Mouse (Mus musculus): ENCODE measurements around the gene Atf6b.

Atf6b gene

DNA sequence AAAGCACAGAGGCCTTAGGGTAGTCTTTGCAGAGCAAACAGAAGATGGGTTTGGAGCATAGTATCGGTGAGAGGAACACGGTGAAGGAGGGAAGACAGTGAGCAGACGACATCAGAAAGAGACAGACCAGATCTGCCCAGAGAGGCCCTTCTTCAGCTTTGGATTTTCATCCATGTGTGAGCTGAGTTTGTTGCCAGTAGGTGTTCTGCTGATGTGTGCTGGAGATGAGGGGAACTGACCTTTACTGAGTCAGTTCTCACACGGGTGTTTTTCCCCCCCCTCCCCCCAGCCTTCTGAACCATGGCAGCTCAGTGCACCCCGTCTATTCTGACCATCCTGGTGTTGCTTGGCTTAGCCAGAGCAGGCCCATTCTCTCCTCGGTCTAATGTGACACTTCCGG, 23.3 kb downstream of the Atf6b start, which contains the start of gene Tnxb:
TSS of gene Tnxb (plus strand) at position 301 of the 400 bp plus-strand sequence.
- DNase-seq (ENCODE audit: low spot score in 2 of 2): no peak

DNA sequence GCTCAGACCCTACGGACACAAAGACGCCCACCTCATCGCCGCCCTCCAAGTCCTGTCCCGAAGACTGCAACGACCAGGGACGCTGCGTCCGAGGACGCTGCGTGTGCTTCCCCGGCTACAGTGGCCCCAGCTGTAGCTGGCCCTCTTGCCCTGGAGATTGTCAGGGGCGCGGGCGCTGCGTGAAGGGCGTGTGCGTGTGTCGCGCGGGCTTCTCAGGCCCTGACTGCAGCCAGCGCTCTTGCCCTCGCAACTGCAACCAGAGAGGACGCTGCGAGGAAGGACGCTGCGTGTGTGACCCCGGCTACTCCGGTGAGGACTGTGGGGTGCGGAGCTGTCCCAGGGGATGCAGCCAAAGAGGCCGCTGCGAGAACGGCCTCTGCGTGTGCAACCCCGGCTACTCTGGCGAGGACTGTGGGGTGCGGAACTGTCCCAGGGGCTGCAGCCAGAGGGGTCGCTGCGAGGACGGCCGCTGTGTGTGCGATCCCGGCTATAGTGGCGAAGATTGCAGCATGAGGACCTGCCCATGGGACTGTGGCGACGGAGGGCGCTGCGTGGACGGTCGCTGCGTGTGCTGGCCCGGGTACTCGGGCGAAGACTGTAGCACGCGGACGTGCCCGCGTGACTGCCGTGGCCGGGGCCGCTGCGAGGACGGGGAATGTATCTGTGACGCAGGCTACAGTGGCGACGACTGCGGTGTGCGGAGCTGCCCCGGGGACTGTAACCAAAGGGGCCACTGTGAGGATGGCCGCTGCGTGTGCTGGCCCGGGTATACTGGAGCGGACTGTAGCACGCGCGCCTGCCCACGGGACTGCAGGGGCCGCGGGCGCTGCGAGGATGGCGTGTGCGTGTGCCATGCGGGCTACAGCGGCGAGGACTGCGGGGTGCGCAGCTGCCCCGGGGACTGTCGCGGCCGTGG, 24.5 kb downstream of the Atf6b start:
- DNase-seq (ENCODE audit: low spot score in 2 of 2): no peak

DNA sequence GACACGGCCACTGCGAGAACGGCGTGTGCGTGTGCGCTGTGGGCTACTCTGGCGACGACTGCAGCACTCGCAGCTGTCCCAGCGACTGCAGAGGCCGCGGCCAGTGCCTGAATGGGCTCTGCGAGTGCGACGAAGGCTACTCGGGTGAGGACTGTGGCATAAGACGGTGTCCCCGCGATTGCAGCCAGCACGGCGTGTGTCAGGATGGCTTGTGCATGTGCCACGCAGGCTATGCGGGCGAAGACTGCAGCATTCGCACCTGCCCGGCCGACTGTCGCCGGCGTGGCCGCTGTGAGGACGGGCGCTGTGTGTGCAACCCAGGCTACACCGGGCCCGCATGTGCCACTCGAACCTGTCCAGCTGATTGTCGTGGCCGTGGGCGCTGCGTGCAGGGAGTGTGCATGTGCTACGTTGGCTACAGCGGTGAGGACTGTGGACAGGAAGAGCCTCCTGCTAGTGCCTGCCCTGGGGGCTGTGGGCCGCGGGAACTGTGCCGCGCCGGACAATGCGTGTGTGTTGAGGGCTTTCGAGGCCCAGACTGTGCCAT, 25.4 kb downstream of the Atf6b start:
- no peak for DNase-seq (ENCODE audit: low spot score in 2 of 2)

GRCm38 (mm10) chr17:34673139-34673538, 26.2 kb downstream of the Atf6b start:
- DNase-seq (ENCODE audit: low spot score in 2 of 2): no peak

- DNase-seq (ENCODE audit: low spot score in 2 of 2): no peak
Measured at GRCm38 (mm10) chr17:34674524-34675204, 27.7 kb downstream of the Atf6b start.

DNA sequence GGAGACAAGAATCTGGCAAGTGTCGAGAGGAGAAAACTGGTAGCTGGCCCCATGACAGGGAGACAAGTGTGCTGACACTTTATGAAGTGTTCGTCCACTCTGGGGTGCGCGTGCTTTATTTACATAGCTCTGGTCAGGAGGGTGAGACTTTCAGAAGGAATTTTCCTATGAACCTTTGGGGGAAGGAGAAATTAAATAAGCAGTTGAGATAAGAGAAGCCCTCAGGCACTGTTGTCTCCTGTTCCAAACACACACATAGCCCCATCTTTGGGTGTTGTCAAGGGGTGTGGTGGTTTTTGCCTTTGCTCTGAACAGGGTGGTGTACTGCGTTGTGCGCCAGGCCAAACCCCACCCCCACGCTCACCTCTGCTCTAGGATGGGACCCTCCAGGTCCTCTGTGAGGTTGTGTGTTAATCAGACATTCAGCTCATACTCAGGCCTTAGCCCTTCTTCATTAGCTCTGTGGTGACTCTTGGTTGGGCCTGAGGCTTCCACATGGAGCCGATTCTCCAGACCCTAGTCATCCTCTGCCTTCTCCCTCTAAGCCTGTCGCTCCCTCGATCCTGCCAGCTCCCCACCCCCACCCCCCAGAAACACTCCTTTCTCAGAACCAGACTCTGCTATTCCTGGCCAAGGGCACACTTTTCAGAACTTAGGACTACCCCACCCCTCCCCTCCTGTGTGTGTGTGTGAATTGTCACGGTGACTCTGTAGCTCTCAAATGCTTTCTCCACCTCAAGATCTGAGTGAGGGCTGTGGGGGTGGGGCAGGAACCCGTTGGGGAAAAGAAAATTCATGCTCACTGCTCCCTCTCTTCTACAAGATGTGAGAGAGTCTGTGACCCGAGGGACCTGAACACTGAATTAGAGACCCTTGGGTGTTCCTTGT, 28.5 kb downstream of the Atf6b start:
- DNase-seq (ENCODE audit: low spot score in 2 of 2): no peak

- no peak for DNase-seq (ENCODE audit: low spot score in 2 of 2)
Measured at GRCm38 (mm10) chr17:34676093-34676460, 29.1 kb downstream of the Atf6b start.

DNA sequence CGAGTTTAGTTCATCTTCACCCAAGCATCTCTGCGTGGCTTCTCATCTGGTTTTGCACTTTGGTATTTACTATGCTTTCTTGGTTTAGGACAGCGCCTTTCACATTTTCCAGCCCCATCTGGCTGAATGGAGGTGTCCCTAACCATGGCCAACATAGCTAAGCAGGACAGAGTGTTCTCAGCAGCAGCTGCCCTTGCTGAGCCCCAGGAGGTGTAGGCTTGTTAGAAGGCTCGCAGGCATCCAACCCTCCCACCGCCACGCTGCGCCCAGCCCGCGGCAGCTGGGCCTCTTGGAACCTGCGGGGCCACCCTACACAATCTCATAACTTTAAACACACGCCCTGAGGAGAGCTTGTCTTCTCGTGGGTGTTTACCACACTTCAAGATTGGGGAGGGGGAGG, 29.7 kb downstream of the Atf6b start:
- DNase-seq (ENCODE audit: low spot score in 2 of 2): no peak

GRCm38 (mm10) chr17:34680191-34680590, 33.2 kb downstream of the Atf6b start:
- DNase-seq (ENCODE audit: low spot score in 2 of 2): no peak

DNA sequence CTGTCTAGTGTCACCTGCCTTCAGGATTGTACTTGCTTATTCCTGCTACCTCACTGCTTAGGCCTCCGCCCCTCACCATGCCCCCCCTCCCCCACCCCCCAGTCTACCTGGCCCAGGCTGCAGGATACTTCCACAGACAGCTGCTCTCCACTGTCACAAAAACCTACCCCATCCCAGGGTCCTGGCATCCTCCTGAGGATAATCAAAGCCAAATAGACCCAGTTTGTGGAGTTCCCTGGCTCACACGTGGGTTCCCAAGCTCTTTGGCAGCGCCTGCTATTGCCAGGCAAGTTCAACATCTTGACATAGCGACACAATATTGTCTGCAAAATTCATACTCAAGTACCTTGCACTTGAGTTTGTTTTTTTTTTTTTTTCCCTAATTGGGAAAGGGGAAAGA, 33.7 kb downstream of the Atf6b start:
- no peak for DNase-seq (ENCODE audit: low spot score in 2 of 2)

DNA sequence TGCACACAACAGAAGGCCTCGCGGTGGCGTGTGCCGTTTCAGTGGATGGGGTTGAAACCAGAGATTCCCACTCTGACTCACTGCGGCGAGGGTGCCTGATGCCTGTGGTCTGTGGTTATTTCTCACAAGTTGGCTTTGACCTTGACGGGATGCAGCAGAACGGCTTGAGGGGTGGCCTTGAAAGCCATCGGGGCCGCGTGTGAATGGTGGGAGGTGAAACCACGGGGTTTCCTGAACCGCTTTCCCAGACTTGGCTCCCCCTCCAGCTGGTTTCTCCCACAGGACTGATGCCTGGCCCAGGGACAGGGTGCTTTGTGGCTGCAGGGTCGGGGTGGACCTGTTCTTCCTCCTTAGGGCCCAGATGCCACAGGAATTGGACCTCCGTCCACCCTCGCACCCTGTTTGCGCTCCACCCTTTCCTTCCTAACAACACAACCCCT, 34.2 kb downstream of the Atf6b start:
- DNase-seq (ENCODE audit: low spot score in 2 of 2): no peak

- DNase-seq (ENCODE audit: low spot score in 2 of 2): no peak
Measured at GRCm38 (mm10) chr17:34681881-34682536, 35.1 kb downstream of the Atf6b start.

- DNase-seq (ENCODE audit: low spot score in 2 of 2): no peak
Measured at GRCm38 (mm10) chr17:34683179-34683578, 36.2 kb downstream of the Atf6b start.

- no peak for DNase-seq (ENCODE audit: low spot score in 2 of 2)
Measured at GRCm38 (mm10) chr17:34683686-34684220, 36.8 kb downstream of the Atf6b start.

DNA sequence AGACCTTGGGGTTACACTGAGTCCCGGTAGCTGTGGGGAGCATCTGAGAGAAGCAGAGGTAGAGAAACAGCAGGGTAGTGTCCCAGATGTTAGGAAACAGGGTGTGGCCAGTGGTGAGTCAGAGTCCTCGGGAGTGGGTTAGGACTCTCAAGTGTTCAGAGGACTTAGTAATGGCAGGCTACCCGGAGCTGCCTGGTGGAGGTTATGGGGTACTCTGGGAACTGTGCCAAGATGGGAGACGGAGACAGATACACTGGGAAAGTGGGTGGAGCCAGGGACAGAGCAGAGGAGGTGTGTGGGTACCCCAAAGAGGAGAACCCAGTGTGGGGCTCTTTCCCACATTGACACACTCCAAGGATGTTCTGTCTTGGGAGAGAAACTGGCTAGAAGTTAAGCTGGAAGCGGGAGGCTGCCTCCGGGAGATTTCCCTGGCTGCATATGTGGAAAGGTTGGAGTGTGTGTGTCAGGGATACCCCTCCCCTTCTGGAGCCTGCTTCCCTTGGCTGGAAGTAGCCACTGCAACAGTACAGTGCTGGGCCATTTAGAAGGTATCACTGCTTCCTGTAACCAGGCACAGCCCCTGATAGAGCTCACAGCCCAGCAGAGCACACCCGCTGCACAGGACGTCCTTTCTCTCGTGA, 37.4 kb downstream of the Atf6b start:
- no peak for DNase-seq (ENCODE audit: low spot score in 2 of 2)

GRCm38 (mm10) chr17:34685120-34686110, 38.5 kb downstream of the Atf6b start:
- DNase-seq (ENCODE audit: low spot score in 2 of 2): no peak

DNA sequence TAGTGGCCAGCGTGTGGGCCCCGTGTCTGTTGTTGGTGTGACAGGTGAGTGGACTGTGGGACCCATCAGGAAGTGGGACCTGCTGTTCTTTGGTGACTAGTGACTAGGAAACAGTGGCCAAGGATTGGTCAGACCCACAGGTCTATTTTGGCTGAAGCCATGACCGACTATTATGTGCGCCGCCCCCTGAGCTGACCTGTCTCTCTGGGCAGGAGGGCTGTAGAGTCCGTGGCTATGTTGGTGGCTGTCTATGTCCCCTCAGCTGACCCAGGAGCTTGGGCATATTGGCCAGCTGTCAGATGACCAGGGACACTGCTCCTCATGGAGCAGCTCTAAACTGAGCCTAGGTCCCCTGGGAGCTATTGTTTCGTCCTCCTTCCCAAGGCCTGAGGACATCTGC, 41.9 kb downstream of the Atf6b start:
- no peak for DNase-seq (ENCODE audit: low spot score in 2 of 2)

GRCm38 (mm10) chr17:34690458-34690857, 43.5 kb downstream of the Atf6b start:
- no peak for DNase-seq (ENCODE audit: low spot score in 2 of 2)

- no peak for DNase-seq (ENCODE audit: low spot score in 2 of 2)
Measured at GRCm38 (mm10) chr17:34692906-34693305, 46.0 kb downstream of the Atf6b start.
